Mouse (Mus musculus) embryo, embryonic 9.5 days (tissue): ENCODE measurements around the gene Il21r.
A peak's percentile ranks its signal among the peaks of the same experiment; 100 is the strongest.

Experiments
- DNase-seq: peaks from one replicate; pipeline ENCODE4 v3.0.0-alpha.2; 2017; ENCODE audit errors: extremely low spot score

Il21r gene

DNA sequence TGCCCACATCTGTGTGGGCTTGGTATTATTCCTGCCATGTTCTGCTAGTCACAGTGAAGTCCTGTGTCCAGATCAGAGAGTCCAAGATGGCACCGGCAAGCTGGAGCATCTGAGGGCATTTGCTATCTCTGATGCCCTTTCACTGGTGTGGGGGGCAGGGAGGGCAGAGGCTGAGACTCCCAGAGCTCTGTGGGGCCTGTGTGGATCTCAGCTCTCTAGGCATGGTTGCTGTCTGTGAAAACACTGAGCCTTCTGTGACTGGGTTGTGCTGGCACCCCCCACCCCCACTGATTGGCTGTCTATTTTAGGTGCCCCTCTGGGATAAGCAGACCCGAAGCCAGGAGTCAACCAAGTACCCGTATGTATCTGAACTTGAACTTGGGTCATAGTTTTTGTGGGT is 28.4 kb upstream of the Il21r start:
- DNase-seq, result no peak

DNA sequence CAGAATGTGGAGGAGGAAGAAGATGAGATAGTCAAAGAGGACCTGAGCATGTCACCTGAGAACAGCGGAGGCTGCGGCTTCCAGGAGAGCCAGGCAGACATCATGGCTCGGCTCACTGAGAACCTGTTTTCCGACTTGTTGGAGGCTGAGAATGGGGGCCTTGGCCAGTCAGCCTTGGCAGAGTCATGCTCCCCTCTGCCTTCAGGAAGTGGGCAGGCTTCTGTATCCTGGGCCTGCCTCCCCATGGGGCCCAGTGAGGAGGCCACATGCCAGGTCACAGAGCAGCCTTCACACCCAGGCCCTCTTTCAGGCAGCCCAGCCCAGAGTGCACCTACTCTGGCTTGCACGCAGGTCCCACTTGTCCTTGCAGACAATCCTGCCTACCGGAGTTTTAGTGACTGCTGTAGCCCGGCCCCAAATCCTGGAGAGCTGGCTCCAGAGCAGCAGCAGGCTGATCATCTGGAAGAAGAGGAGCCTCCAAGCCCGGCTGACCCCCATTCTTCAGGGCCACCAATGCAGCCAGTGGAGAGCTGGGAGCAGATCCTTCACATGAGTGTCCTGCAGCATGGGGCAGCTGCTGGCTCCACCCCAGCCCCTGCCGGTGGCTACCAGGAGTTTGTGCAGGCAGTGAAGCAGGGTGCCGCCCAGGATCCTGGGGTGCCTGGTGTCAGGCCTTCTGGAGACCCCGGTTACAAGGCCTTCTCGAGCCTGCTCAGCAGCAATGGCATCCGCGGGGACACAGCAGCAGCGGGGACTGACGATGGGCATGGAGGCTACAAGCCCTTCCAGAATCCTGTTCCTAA is 27.3 kb upstream of the Il21r start:
- no peak for DNase-seq

GRCm38 (mm10) chr7:125576982-125577381 is 26.2 kb upstream of the Il21r start:
- no peak for DNase-seq

GRCm38 (mm10) chr7:125577486-125578088 is 25.6 kb upstream of the Il21r start:
- no peak for DNase-seq

GRCm38 (mm10) chr7:125578106-125578505 is 25.1 kb upstream of the Il21r start:
- no peak for DNase-seq

DNA sequence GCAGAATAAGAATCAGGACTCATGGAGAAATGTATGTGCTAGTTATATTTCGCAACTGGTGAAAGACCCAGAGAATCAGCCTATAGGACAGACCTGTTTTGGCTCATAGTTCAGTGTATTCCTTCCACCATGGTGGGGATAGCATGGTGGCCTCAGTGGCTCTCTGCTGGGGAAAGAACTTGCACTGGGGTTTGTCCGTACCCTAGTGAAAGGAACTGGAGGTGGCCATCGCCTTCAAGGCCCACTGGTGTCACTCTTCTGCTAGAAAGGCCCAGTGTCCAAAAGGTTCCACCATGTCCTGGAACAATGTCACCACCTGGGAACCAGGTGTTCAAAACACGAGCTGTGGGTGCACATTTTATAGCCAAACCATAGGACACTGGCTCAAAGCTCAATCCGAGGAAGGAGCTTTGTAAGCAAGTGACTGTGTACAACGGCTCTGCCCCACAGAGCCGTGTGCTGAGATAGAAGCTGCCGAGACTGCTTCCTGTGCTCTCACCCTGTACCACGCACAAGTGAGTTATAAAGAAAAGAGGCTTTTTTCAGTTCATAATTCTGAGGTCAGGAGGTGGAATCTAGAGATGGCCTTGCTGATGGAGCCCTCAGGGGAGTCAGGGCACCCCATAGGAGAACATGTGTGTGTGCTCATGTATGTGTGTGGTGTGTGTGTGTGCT is 23.5 kb upstream of the Il21r start:
- DNase-seq, result no peak

DNA sequence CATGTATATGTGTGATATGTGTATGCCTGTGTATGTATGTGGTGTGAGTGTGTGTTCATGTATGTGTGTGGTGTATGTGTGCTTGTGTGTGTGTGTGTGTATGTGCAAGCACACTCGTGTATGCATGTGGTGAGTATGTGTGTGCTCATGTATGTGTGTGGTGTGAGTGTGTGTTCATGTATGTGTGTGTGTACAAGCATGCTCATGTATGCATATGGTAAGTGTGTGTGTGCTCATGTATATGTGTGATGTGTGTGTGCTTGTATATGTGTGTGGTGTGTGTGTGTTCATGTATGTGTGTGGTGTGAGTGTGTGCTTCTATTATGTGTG is 23.0 kb upstream of the Il21r start:
- DNase-seq, result no peak

DNA sequence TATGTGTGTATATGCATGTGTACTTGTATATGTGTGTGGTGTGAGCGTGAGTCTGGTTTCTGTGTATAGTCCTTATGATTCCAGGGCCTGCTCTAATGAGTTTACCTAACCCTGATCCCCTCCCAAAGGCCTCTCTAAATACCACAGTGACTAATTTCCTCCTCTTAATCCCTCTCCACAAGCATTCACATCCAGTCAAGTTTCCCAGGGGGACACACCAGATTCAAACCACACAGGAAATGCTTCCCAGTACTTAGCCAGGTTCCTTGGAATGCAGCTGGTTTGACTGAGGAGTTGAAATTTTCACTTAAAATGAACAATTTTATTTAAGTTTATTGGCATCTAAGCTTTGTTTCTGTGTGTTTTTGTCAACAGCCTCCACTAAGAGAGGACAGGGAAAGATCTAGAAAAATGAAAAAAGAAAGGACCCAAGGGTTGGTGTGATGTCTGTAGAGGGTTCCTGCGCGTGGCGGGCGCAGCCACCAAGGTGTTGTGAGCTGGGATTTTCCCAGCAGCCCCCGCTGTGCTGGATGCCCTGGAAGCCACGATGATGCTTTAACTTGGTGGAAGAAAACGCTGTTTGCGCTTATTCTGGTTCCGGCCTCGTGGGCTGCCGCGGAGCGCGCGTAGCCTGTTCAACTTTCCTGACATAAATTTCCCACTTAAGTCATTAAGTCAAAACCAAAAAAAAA is 22.5 kb upstream of the Il21r start:
- DNase-seq, result no peak

GRCm38 (mm10) chr7:125581317-125581672 is 21.9 kb upstream of the Il21r start:
- peak; percentile 84 for DNase-seq

DNA sequence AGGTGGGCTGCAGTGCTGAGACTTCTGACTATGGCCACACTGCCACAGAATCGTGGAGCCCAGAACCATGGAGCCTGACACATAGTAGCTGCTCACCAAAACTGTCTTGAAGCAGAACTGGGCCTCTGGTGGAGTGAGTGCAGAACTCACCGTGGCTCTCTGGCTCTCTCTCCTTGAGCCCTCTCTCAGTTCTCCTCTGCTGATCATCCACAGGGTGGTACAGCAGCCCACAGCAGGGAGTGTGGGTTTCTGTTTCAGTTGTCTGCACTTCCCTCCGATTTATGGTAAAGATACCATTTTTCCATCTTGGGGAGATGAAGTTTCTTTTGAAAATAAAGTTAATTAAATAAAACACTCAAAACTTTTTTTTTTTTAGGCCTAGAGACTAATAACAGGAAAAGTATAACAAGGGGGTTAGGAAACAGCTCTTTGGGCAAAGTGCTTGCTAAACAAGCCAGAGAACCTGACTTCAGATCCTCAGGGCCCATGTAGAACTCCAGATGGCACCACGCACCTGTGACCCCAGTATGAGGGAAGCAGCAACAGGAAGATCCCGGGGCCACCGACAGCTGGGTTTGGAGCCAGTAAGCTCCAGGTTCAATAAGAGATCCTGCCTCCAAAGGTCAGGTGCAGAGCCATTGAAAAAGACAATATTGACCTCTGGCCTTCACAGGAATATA is 19.8 kb upstream of the Il21r start:
- no peak for DNase-seq

GRCm38 (mm10) chr7:125584005-125584369 is 19.2 kb upstream of the Il21r start:
- no peak for DNase-seq

DNA sequence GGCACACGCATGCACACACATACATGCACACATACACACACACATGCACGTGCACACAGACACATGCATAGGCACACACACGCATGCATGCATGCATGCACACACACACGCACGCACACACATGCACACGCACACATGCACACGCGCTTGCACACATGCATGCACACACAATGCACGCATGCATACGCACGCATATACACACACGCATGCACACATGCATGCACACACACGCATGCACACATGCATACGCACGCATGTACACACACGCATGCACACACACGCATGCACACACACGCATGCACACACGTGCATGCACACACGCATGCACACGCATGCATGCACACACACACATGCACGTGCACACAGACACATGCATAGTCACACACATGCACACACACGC is 16.9 kb upstream of the Il21r start:
- no peak for DNase-seq

- DNase-seq, result no peak
Measured at GRCm38 (mm10) chr7:125588721-125589120, 14.5 kb upstream of the Il21r start.

DNA sequence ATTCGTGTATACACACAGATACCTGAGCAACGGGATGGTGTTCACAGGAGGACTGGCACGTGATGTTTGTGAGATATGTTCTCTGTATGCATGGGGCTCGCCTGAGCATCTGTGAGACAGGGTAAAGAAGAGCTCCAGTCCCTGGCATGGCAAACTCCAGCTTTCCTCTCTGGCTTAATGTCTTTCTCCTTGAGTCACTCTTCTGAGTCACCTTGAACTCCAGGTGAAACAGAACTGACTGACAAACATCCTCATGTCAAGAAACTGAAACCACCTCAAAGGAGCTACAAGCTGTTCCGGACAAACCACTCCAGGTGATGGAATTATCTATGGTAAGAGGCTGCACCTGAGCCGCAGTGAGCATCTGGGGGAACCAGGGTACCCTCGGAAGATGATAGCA is 13.3 kb upstream of the Il21r start:
- no peak for DNase-seq

DNA sequence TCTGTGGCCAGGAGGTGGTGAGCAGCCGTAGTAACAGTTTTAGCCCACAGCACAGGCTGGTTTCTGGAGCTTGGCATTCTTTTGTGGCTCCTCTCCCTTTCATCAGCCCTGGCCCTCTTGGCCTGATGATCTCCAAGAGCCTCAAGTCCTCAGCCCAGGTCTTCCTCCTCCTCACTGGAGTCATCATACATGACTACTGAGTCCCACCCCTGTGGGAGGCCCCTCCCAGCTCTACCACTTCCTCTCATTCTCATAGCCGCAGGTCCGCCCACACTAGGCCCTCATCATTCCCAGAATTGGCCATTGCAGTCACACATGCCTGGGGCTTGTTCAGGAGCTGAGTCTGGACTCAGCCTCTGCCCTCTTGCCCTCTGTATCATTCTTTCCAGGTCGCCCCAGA is 9.4 kb upstream of the Il21r start:
- DNase-seq, result no peak

DNA sequence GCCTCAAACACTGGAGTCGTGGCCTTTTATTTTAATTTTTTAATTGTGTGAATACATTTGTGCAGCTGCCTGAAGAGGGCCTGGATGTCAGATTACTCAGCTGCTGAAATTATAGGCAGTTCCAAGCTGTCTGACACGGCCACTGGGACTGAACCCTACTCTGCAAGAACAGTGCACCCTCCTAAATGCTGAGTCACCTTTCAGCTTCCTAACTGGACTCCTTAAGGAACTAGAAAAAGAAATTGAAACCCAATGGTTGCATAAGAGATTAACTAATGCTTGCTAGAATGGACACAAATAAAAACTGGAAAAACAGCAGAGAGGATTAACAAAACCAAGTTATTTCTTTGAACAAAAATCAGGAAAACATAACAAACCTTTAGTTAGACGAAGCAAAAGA is 6.8 kb upstream of the Il21r start:
- DNase-seq, result no peak

DNA sequence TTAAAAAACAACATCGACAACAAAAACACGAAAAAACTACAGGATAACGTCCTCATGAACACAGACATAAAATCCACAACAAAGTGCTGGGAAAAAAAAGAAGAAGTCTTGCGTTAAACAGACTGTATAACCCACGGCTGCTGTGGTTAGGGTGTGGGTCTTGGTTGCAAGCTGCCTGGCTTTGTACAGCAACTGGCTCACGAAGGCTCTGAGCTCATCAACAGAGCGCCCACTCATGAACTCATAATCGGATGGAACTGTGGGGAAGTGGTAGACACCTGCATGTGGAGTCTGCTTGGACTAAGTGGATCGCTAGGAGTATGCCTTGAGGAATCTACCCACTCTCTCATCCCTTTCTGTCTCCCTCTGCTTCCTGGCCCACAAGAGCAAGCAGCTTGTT is 6.1 kb upstream of the Il21r start:
- no peak for DNase-seq

DNA sequence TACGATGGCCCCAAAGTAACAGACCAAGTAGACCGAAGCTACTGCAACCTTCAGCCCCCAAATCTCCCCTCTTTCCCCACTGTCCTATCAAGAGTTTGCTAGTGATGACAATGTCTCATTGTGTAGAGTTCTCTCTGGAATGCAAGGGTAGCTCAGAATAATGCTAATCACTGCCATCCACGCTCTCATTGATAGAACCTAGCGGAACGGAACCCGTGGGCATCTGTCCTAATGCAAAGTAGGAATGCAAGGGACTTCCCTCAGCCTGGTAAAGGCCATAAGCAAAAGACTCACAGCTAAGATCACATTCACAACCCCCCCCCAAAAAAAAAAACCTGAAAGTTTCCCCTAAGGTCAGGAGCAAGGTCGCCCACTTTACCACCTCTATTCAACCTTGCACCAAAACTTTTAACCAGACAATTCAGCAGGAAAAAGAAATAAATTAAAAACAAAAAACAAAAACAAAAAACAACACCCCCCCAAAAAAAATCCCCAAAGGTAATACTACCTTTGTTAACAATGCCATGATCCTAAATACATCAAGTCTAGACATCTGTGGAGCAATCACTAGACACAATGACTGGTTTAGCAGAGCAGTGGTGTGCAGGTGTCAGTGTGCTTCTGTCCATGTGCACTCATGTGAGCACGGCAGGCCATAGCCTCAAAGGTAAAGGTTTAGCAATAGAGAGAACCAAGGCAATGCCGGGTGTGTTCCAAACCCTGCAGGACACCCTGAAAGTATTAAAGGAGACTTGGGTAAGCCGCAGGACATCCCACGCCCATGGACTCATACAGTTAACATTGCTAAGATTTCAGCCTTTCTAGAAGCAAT is 5.5 kb upstream of the Il21r start:
- no peak for DNase-seq

DNA sequence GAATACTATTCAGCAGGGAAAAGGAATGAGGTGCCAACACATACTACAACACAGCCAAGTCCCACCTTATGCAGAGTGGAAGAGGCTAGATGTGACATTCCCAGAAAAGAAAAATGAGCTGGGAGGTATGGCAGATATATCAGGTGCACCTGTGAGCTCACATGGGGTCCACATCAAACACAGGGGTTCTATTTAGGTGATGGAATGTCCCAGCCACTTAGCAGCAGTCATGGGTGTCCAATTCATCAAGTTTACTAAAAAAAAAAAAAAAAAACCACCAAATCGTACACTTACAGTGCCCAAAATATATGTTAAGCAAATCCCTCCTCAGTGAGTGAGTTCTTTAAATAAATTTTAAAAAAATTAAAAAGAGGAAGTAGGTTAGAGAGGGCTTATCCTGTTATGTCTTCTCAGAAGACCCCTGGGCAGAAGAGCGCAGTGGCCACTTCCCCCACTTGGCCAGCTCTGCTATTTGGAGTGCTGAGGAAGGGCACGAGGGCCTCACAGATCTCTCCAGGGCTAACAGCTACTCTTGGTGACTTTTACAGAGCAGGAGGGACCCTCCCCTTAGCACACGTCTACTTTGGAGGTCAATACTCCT is 3.8 kb upstream of the Il21r start:
- no peak for DNase-seq

GRCm38 (mm10) chr7:125600136-125600535 is 3.1 kb upstream of the Il21r start:
- no peak for DNase-seq
